Mouse (Mus musculus) liver, embryonic 14.5 days (tissue): ENCODE measurements around the gene Rab34. TPM values are rescaled to one million over a fixed set of nuclear protein-coding genes. Genes with fewer than 3 reads are reported as not detected.

ENCODE experiments used
- ATAC-seq: fragments of 200-750 bp; cut with Nextera tagmentation; 2 replicates; pipeline ENCODE4 v1.8.0; 2017; ENCODE audit warnings: moderate number of reproducible peaks, mild to moderate bottlenecking, moderate library complexity; ENCODE audit not compliant: insufficient read depth
- DNase-seq, 3 experiments: peaks; one replicate each; pipeline ENCODE4 v3.0.0-alpha.2; 2012 to 2013; ENCODE audit warnings: low read depth in 3 of 3, low spot score in 3 of 3
- H3K27ac ChIP-seq: fragments of 300-500 bp; sonication (generic); 2 replicates; pipeline ENCODE4 v1.5.1; 2014; ENCODE audit warnings: moderate library complexity, mild to moderate bottlenecking, control low read depth, inconsistent platforms
- H3K27me3 ChIP-seq: fragments of 300-500 bp; sonication (generic); 2 replicates; pipeline ENCODE4 v1.6.1; 2014; ENCODE audit warnings: mild to moderate bottlenecking, low read length, moderate library complexity; ENCODE audit not compliant: control insufficient read depth, insufficient read depth
- H3K36me3 ChIP-seq: fragments of 300-500 bp; sonication (generic); replicated peaks from 2 replicates; pipeline ENCODE4 v1.6.1; 2014; ENCODE audit warnings: low read depth; ENCODE audit not compliant: control insufficient read depth, insufficient read depth
- H3K4me1 ChIP-seq, 2 experiments: fragments of 200-500 bp in 1 of 2; fragments of 300-500 bp in 1 of 2; sonication (generic) in 1 of 2; replicated peaks; 2 replicates each; pipeline ENCODE4 v1.6.1; 2012 to 2014; ENCODE audit warnings: antibody characterized with exemption in 1 of 2, inconsistent platforms in 1 of 2, low read length in 1 of 2; ENCODE audit not compliant: control insufficient read depth in 2 of 2, insufficient read depth in 2 of 2
- H3K4me2 ChIP-seq: fragments of 300-500 bp; sonication (generic); 2 replicates; pipeline ENCODE4 v1.6.1; 2014; ENCODE audit warnings: low read depth, mild to moderate bottlenecking, control low read depth, moderate library complexity
- H3K4me3 ChIP-seq, 2 experiments: fragments of 200-500 bp in 1 of 2; fragments of 300-500 bp in 1 of 2; sonication (generic) in 1 of 2; 2 replicates each; pipeline ENCODE4 v1.5.1; 2012 to 2014; ENCODE audit warnings: low read depth in 2 of 2, low read length in 2 of 2, mild to moderate bottlenecking in 2 of 2, control low read depth in 1 of 2, inconsistent platforms in 1 of 2, moderate library complexity in 1 of 2; ENCODE audit not compliant: insufficient read depth in 1 of 2
- H3K9ac ChIP-seq: fragments of 300-500 bp; sonication (generic); replicated peaks from 2 replicates; pipeline ENCODE4 v1.6.1; 2014; ENCODE audit warnings: mild to moderate bottlenecking, control low read depth, moderate library complexity
- H3K9me3 ChIP-seq: fragments of 300-500 bp; sonication (generic); 2 replicates; pipeline ENCODE4 v1.6.1; 2016; ENCODE audit warnings: low read length, mixed read lengths; ENCODE audit not compliant: control insufficient read depth
- CTCF ChIP-seq: IDR thresholded peaks from 2 replicates; pipeline ENCODE4 v1.5.1; 2016; ENCODE audit warnings: antibody characterized with exemption, low read depth, control low read depth
- EP300 ChIP-seq: IDR thresholded peaks from 2 replicates; pipeline ENCODE4 v1.6.1; 2016; ENCODE audit warnings: antibody characterized with exemption, low read depth
- WGBS: fragments of 180-500 bp; shearing (Covaris S2); extraction: QIAGEN DNeasy Blood & Tissue Kit; methylation state at CpG from one replicate; pipeline ENCODE4 v1.1.7; 2014; ENCODE audit not compliant: insufficient replicate concordance; 5-methylcytosine and 5-hydroxymethylcytosine counted together
- polyA plus RNA-seq, 2 experiments: library from polyadenylated mRNA; depleted of rRNA in 1 of 2; stranded (reverse) in 1 of 2; unstranded in 1 of 2; fragments of >200 nt; fragmentation: Nextera tagmentation in 1 of 2; extraction: Ambion mirVana in 1 of 2; gene quantifications; 2 replicates each; pipeline versions ENCODE4 v1.2.1 to v1.2.3; 2012 to 2014

Rab34 gene
- polyA plus RNA-seq, 2 experiments, result 7.1 to 11.3 TPM

DNA sequence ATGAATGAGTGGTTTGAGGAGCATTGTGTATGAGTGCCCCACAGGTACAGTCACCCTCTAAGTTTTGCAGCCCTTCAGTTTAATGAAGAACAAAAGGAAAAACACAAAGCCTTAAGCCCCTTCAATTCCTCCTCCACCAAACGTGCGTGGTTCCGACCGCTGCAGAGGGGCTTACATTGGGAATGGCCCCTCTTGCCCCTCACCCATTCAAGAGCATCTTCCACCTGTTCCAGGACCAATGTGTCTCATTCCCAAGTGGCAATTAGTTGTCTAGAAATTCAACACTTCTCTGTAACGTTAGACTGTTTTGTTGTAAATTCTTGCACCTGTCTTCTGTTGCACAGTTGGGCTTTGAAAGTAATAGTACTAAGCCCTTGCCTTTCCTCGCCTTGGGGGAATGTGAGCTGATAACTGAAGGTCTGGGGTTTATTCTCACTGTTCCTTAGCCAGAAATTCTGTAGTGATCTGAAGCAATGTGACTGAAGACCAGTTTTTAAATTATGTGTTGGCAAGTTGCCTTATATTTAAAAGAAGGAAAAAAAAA is 32.0 kb upstream of the Rab34 start:
- no peaks in the 10 kb centered on the region for H3K9me3 ChIP-seq
- ATAC-seq (no peak), DNase-seq (no peak)
- 82% methylated on average over 6 of the region's 6 CpGs for WGBS
- H3K9ac ChIP-seq, result no peak overlapping the region
- H3K27me3 ChIP-seq, result no peaks in the 10 kb centered on the region
- H3K27ac ChIP-seq, result no peak overlapping the region
- TF ChIP-seq EP300 (no peak), CTCF (no peak)
- no peaks in the 10 kb centered on the region for H3K4me1 ChIP-seq
- no peak overlapping the region for H3K4me3 ChIP-seq
- H3K4me2 ChIP-seq, result no peak overlapping the region
- H3K36me3 ChIP-seq, result peaks cover 31% of the 10 kb centered on the region

DNA sequence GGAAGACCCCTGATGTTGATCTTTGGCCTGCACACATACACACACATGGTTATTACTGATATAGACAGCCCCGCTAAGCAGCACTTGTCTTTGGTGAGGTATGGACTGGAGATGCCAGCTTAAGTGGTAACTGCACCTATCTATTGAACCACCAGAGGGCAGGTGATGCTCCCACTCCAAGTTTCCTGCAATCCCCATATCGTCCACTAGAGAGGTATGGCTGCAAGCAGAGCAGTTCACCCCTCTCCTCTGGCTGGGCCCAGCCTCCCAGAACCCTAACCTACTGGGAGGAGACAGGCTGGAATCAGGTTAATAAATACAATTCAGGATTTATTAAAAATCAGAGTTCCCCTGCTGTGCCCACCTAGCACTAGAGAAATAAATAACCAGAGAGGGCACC is 29.1 kb upstream of the Rab34 start:
- 14% methylated on average over 2 of the region's 2 CpGs for WGBS
- peak; percentile 81 to 83 (median 82) for DNase-seq
- Histone ChIP-seq H3K4me2 (no peak overlapping the region), H3K4me1 (peaks cover 6 to 9% of the 10 kb centered on the region in 2 experiments), H3K27ac (no peak overlapping the region), H3K9me3 (no peaks in the 10 kb centered on the region), H3K27me3 (no peaks in the 10 kb centered on the region), H3K9ac (no peak overlapping the region), H3K4me3 (no peak overlapping the region), H3K36me3 (peaks cover 36% of the 10 kb centered on the region)
- peak; percentile 72 for ATAC-seq
- TF ChIP-seq CTCF, result peak; percentile 100
- no peak for TF ChIP-seq EP300

DNA sequence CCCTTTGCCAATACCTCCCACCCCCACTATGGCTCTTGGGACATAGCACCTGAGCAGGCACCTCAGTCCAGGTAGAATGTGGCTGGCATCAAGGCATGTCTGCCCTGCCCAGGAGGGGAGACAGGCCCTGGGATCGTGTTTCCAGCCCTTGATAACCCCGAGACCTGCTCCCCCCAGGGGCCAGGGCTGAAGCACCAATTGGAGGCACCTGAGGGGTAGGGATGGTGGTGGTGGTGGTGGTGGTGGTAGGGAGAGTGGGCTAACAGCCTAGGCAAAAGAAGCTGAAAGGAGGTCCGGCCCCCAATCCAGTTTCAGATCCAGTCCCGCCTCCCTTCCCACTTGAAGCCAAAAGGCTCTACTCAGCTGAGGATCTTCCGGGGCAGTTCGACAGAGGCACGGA is 28.7 kb upstream of the Rab34 start:
- TF ChIP-seq CTCF (no peak), EP300 (no peak)
- 87% methylated on average over 7 of the region's 7 CpGs for WGBS
- no peaks in the 10 kb centered on the region for H3K27me3 ChIP-seq
- peaks cover 6 to 9% of the 10 kb centered on the region in 2 experiments for H3K4me1 ChIP-seq
- H3K9ac ChIP-seq, result no peak overlapping the region
- no peak for ATAC-seq
- no peak overlapping the region for H3K4me2 ChIP-seq
- peaks cover 36% of the 10 kb centered on the region for H3K36me3 ChIP-seq
- no peak overlapping the region for H3K27ac ChIP-seq
- no peak overlapping the region for H3K4me3 ChIP-seq
- no peak for DNase-seq
- H3K9me3 ChIP-seq, result no peaks in the 10 kb centered on the region

GRCm38 (mm10) chr11:78160171-78160570 is 28.1 kb upstream of the Rab34 start:
- H3K36me3 ChIP-seq, result peaks cover 36% of the 10 kb centered on the region
- no peak overlapping the region for H3K27ac ChIP-seq
- no peak for ATAC-seq
- WGBS, result 86% methylated on average over 18 of the region's 18 CpGs
- TF ChIP-seq EP300 (no peak), CTCF (no peak)
- H3K4me2 ChIP-seq, result no peak overlapping the region
- H3K9me3 ChIP-seq, result no peaks in the 10 kb centered on the region
- H3K27me3 ChIP-seq, result no peaks in the 10 kb centered on the region
- H3K9ac ChIP-seq, result no peak overlapping the region
- DNase-seq, result no peak
- no peak overlapping the region for H3K4me3 ChIP-seq
- H3K4me1 ChIP-seq, result peaks cover 6 to 9% of the 10 kb centered on the region in 2 experiments

GRCm38 (mm10) chr11:78160675-78161074 is 27.6 kb upstream of the Rab34 start:
- 84% methylated on average over 3 of the region's 3 CpGs for WGBS
- H3K27me3 ChIP-seq, result no peaks in the 10 kb centered on the region
- H3K4me1 ChIP-seq, result peaks cover 7 to 11% of the 10 kb centered on the region in 2 experiments
- H3K36me3 ChIP-seq, result peaks cover 36% of the 10 kb centered on the region
- H3K27ac ChIP-seq, result no peak overlapping the region
- no peak overlapping the region for H3K4me3 ChIP-seq
- H3K9me3 ChIP-seq, result no peaks in the 10 kb centered on the region
- ATAC-seq (no peak), DNase-seq (no peak)
- no peak overlapping the region for H3K9ac ChIP-seq
- H3K4me2 ChIP-seq, result no peak overlapping the region
- TF ChIP-seq EP300, result no peak
- no peak for TF ChIP-seq CTCF
